Mouse (Mus musculus): Measurements from ENCODE around the gene Tmem141. TPM values are rescaled to one million over a fixed set of nuclear protein-coding genes. Genes with fewer than 3 reads are reported as not detected.

Gene Tmem141
- total RNA-seq, 1 experiment from 2014 or later, result 33.1 TPM

GRCm38 (mm10) chr2:25607761-25608622 is 13.8 kb downstream of the Tmem141 start, which contains the start of gene Rabl6:
Gene Rabl6, minus strand, starts transcription at chr2:25608521.
- peak; percentile 93 for DNase-seq

- DNase-seq, result no peak
Observed at GRCm38 (mm10) chr2:25602526-25602925, 19.3 kb downstream of the Tmem141 start.

GRCm38 (mm10) chr2:25600037-25600436 is 21.8 kb downstream of the Tmem141 start:
- DNase-seq, result no peak

- no peak for DNase-seq
Observed at GRCm38 (mm10) chr2:25598749-25599148, 23.1 kb downstream of the Tmem141 start.

- DNase-seq, result no peak
Observed at GRCm38 (mm10) chr2:25596765-25597510, 24.9 kb downstream of the Tmem141 start.

GRCm38 (mm10) chr2:25591863-25592262 is 29.9 kb downstream of the Tmem141 start:
- peak; percentile 62 for DNase-seq

- no peak for DNase-seq
Observed at GRCm38 (mm10) chr2:25588227-25588907, 33.4 kb downstream of the Tmem141 start.

GRCm38 (mm10) chr2:25587290-25587689 is 34.5 kb downstream of the Tmem141 start:
- no peak for DNase-seq

- no peak for DNase-seq
Observed at GRCm38 (mm10) chr2:25585601-25586000, 36.2 kb downstream of the Tmem141 start.

- no peak for DNase-seq
Observed at GRCm38 (mm10) chr2:25584856-25585255, 36.9 kb downstream of the Tmem141 start.

GRCm38 (mm10) chr2:25584152-25584551 is 37.7 kb downstream of the Tmem141 start:
- no peak for DNase-seq

GRCm38 (mm10) chr2:25583571-25583970 is 38.2 kb downstream of the Tmem141 start:
- DNase-seq, result peak; percentile 7

GRCm38 (mm10) chr2:25583120-25583481 is 38.7 kb downstream of the Tmem141 start:
- peak; percentile 35 for DNase-seq

GRCm38 (mm10) chr2:25582466-25583119 is 39.2 kb downstream of the Tmem141 start:
- DNase-seq, result peak; percentile 70

GRCm38 (mm10) chr2:25581901-25582301 is 39.9 kb downstream of the Tmem141 start:
- peak; percentile 30 for DNase-seq

- peak; percentile 77 for DNase-seq
Observed at GRCm38 (mm10) chr2:25581294-25581864, 40.4 kb downstream of the Tmem141 start, which contains the start of gene Ajm1. Gene Ajm1, minus strand, starts transcription at chr2:25581757.

GRCm38 (mm10) chr2:25580621-25581101 is 41.1 kb downstream of the Tmem141 start:
- peak; percentile 7 for DNase-seq

GRCm38 (mm10) chr2:25579737-25580460 is 41.9 kb downstream of the Tmem141 start:
- DNase-seq, result peak; percentile 52

GRCm38 (mm10) chr2:25578796-25579736 is 42.7 kb downstream of the Tmem141 start:
- peak; percentile 23 for DNase-seq
